Mouse (Mus musculus) heart, embryonic 11.5 days (tissue): ENCODE results near the gene Morn4. TPM values are rescaled to one million over a fixed set of nuclear protein-coding genes. Genes with fewer than 3 reads are reported as not detected.

Source experiments
- ATAC-seq: fragments of 200-750 bp; cut with Nextera tagmentation; replicated peaks from 2 replicates; pipeline ENCODE4 v1.8.0; 2017; ENCODE audit warnings: moderate library complexity; ENCODE audit not compliant: insufficient number of reproducible peaks, low FRiP score, low TSS enrichment
- H3K27ac ChIP-seq: fragments of 300-500 bp; sonication (generic); 2 replicates; pipeline ENCODE4 v1.5.1; 2014; ENCODE audit warnings: mild to moderate bottlenecking, low read depth, low read length
- H3K27me3 ChIP-seq: fragments of 300-500 bp; sonication (generic); 2 replicates; pipeline ENCODE4 v1.6.1; 2014; ENCODE audit warnings: mild to moderate bottlenecking, low read length, mixed read lengths; ENCODE audit not compliant: control insufficient read depth, insufficient read depth
- H3K36me3 ChIP-seq: fragments of 300-500 bp; sonication (generic); 2 replicates; pipeline ENCODE4 v1.6.1; 2014; ENCODE audit warnings: mild to moderate bottlenecking, low read length, moderate library complexity, mixed read lengths; ENCODE audit not compliant: control insufficient read depth, insufficient read depth
- H3K4me1 ChIP-seq: fragments of 300-500 bp; sonication (generic); 2 replicates; pipeline ENCODE4 v1.6.1; 2014; ENCODE audit warnings: low read length; ENCODE audit not compliant: control insufficient read depth, insufficient read depth
- H3K4me2 ChIP-seq: fragments of 300-500 bp; sonication (generic); 2 replicates; pipeline ENCODE4 v1.6.1; 2014; ENCODE audit warnings: mild to moderate bottlenecking, moderate library complexity
- H3K4me3 ChIP-seq: fragments of 300-500 bp; sonication (generic); 2 replicates; pipeline ENCODE4 v1.5.1; 2014; ENCODE audit warnings: low read depth, low read length
- H3K9ac ChIP-seq: fragments of 300-500 bp; sonication (generic); 2 replicates; pipeline ENCODE4 v1.6.1; 2014; ENCODE audit warnings: mild to moderate bottlenecking, low read depth, low read length, moderate library complexity
- H3K9me3 ChIP-seq: fragments of 300-500 bp; sonication (generic); replicated peaks from 2 replicates; pipeline ENCODE4 v1.6.1; 2016; ENCODE audit warnings: low read length; ENCODE audit not compliant: control insufficient read depth
- WGBS: fragments of 180-500 bp; shearing (Covaris S2); extraction: QIAGEN DNeasy Blood & Tissue Kit; methylation state at CpG from one replicate; pipeline ENCODE4 v1.1.7; 2014; ENCODE audit not compliant: insufficient replicate concordance; 5-methylcytosine and 5-hydroxymethylcytosine counted together
- polyA plus RNA-seq: library from polyadenylated mRNA; unstranded; fragments of >200 nt; fragmentation: Nextera tagmentation; extraction: Ambion mirVana; gene quantifications from 2 replicates; pipeline ENCODE4 v1.2.1, GENCODE M21; 2014

Morn4 gene
- 17.7 and 18.7 TPM in 2 replicates for polyA plus RNA-seq

DNA sequence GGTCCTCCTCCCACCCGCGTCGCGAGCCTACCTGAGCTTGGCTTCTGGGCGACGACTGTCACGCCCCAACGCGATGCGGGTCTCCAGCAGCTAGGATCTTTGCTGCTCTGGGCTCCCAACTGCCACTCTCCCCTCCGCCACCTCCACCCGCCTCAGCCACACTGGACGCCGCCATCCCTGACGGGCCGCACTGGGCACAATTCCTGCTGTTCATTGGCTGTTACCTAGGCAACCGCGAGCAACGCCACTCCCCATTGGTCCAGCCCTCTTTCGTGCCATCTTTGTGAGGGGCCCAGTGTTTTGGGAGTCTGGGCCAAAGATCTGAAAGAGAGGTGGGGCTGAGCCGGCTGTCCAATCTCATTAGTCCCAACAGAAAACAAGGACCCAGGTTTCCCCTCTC, at the start of gene Morn4:
Gene Morn4 (minus strand): TSS at position 192 of the 400 bp plus-strand sequence.
- H3K4me2 ChIP-seq: peak within 1 kb of the TSS; percentile 90

DNA sequence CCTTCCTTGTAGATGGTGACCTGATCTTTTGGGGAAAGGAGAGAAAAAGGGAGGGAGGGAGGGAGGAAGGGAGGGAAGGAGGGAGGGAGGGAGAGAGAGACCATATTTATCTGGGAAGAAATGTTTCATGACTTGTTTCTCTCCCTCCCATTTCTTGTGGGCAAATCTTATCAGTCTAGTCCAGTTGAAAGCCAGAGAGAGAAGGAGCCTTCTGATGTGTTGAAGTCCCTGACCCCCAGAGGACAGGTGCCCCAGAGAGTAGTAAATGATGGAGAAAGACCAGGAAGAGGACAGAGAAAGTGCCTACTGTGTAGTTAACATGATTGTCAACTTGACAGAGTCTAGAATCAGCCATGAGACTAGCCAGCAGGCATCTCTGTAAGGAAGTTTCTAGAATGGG, 48.9 kb upstream of the Morn4 start:
- Histone ChIP-seq H3K4me3 (no peak overlapping the region), H3K4me1 (no peaks in the 10 kb centered on the region), H3K27me3 (no peaks in the 10 kb centered on the region), H3K9me3 (no peaks in the 10 kb centered on the region), H3K27ac (no peak overlapping the region), H3K9ac (no peak overlapping the region), H3K36me3 (no peaks in the 10 kb centered on the region), H3K4me2 (no peak overlapping the region)
- no peak for ATAC-seq

More for the DNA sequence above, at the start of gene Morn4:
- under 1% methylated on average over 21 of the region's 21 CpGs for WGBS
- H3K27ac ChIP-seq: no peak within 1 kb of the TSS
- no peaks in the 10 kb centered on the region for H3K9me3 ChIP-seq
- no peaks in the 10 kb centered on the region for H3K27me3 ChIP-seq
- no peaks in the 10 kb centered on the region for H3K36me3 ChIP-seq
- H3K4me1 ChIP-seq: peaks cover 9% of the 10 kb centered on the region; the same call in 1 of the 2 replicates
- peak within 1 kb of the TSS; percentile 77 for H3K9ac ChIP-seq
- ATAC-seq: peak; percentile 62
- H3K4me3 ChIP-seq: peak within 1 kb of the TSS; percentile 75

DNA sequence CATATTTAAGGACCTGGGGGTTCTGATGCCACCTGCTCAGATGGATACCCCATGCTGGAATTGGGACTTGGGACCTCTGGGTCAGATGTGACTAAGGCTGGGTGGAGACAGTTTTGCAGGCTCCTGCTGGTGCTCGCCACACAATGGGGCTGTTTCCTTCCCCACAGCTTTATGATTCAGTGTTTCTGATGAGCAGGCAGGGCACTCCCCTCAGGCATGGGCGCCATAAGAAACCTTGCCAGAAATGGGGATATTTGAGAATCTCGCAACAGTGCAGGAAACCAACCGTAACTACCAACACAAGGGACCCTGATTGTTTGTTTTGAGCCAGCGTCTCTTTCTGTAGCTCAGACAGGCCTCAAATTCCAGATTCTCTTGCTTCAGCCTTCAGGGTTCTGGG, 44.9 kb upstream of the Morn4 start:
- H3K4me2 ChIP-seq: no peak overlapping the region
- no peak for ATAC-seq
- H3K4me1 ChIP-seq: peaks cover 21% of the 10 kb centered on the region
- 68% methylated on average over 5 of the region's 5 CpGs for WGBS
- H3K9me3 ChIP-seq: no peaks in the 10 kb centered on the region
- no peak overlapping the region for H3K9ac ChIP-seq
- H3K36me3 ChIP-seq: no peaks in the 10 kb centered on the region
- H3K4me3 ChIP-seq: no peak overlapping the region
- no peak overlapping the region for H3K27ac ChIP-seq
- H3K27me3 ChIP-seq: no peaks in the 10 kb centered on the region

DNA sequence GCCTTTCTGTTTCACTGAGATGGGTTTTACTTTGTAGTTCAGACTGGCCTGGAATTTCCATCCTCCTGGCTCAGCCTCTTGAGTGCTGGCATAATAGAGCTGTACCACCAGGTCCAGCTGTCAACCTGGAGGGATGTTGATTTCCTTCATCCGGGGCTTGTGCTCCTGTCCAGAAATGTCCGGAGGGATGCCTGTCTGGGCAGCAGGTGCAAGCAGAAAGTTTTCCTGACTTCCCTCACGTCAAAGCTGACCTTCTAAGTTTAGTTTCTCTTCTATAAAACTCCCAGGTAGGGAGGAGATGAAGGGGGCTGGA, 44.1 kb upstream of the Morn4 start:
- Histone ChIP-seq H3K9me3 (no peaks in the 10 kb centered on the region), H3K4me1 (peaks cover 27% of the 10 kb centered on the region), H3K27me3 (no peaks in the 10 kb centered on the region), H3K9ac (no peak overlapping the region), H3K4me3 (no peak overlapping the region), H3K36me3 (no peaks in the 10 kb centered on the region), H3K27ac (no peak overlapping the region), H3K4me2 (no peak overlapping the region)
- no peak for ATAC-seq
- 67% methylated on average over 3 of the region's 3 CpGs for WGBS

DNA sequence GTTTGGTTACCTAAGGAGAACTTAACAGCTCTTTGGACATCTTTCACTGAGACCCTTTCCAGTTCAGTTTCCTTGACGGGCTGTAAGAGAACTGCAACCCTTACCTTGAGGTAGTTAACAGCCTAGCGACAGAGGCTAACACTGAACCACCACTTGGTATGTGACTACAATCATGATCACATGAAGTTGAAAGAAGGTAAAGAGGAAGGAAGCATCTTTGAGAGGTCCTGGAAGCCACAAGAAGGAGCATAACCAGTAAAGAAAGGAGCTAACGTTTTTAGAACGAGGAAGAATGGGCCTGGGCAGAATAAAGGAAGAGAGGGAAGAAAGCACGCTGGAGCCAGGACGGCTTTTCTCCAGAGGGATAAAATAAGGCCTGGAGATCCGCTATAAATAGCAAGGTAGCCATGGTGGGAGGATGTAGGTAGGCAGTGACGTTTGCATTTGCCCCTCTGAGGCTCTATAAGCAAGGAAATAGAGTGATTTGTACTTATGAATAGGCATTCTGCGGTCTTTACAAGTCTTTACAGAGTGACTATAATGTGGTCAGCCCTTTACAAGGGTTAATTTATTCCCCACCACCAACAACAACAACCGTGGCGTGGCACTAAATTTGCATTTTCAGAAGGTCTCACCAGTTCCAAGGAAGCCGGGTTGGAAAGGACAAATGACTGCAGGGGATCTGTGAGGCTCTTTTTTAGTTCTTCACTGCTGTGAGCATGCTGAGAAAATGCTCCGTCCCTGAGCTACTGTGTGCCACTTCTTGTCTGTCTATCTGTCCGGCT, 43.5 kb upstream of the Morn4 start:
- H3K4me2 ChIP-seq: peak overlapping the region; percentile 98
- no peaks in the 10 kb centered on the region for H3K9me3 ChIP-seq
- no peak for ATAC-seq
- H3K36me3 ChIP-seq: no peaks in the 10 kb centered on the region
- H3K4me1 ChIP-seq: peaks cover 27% of the 10 kb centered on the region
- WGBS: 34% methylated on average over 14 of the region's 14 CpGs
- peak overlapping the region; percentile 70 for H3K27ac ChIP-seq
- peak overlapping the region; percentile 76 for H3K4me3 ChIP-seq
- no peaks in the 10 kb centered on the region for H3K27me3 ChIP-seq
- H3K9ac ChIP-seq: peak overlapping the region; percentile 47

DNA sequence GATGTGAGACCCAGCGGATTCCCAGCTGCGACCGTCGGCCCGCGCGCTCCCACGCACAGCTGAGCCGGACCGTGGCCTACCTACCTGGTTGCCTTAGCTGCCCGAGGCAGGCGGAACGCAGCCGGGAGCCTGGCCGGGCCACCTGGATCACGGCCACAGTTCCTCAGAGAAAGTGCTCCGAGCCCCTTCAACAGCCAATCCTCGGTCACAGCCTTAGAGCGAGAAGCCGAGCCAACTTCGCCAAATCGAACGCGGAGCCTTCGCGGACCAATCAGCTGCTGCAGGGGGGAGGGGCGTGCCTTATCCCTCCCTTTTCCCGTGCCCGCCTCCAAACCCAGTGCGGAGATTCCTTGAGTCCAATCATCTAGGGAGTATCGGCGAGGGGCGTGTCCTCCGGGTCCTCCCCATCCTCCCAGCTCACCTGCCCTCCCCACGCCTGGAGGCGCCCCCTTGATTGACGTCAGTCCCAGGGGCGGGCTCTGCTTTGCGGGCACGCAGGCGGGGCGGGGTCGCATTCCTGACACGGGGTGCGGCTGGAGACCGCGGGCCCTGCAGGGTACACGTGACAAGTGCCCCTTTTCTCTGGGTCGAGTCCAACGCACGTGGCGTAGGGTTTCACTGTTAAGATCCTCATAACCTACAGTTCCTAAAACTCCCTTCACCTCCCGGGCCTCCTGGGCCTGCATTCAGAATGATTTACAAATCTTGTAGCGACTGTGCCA, 42.8 kb upstream of the Morn4 start, which contains the start of gene Avpi1:
Gene Avpi1 (minus strand): TSS at position 273 of the 722 bp plus-strand sequence.
- 0% methylated on average over 53 of the region's 54 CpGs for WGBS
- Histone ChIP-seq H3K4me1 (peaks cover 27% of the 10 kb centered on the region), H3K27ac (peak within 1 kb of the TSS; percentile 89), H3K4me3 (peak within 1 kb of the TSS; percentile 76), H3K27me3 (no peaks in the 10 kb centered on the region), H3K36me3 (no peaks in the 10 kb centered on the region), H3K4me2 (peak within 1 kb of the TSS; percentile 98), H3K9ac (peak within 1 kb of the TSS; percentile 89), H3K9me3 (no peaks in the 10 kb centered on the region)
- ATAC-seq: peak; percentile 97

DNA sequence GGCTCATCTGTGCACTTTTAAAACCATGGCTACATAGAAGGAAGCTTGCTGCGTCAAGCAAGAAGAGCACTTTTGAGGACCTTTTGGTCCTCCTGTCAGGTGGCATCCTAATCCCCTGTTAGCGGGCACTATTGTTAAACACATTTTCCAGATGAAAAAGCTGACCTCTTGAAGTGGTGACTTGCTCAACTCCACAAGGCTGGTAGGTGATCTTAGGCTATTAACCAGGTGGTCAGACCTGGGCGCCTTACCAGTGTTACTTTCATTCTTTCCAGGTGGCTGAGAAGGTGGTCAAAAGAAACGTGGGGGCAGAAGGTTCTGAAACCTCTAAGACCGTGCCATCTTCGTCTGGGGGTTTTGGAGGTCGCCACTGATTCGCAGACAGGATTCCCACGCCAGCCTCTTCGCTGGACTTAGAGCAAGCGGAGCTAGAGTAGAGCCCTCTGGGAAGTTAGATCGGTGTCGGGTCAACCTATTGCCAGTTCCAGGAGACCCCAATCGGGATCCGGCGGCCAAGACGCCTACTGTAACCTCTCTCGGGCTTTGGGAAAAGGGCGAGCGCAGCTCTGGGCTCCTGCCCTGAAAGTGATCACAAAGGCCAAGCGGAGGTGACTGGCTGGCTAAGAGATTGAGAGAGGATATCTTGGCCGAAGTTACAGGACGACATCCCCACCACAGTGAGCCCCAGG, 42.0 kb upstream of the Morn4 start:
- H3K9ac ChIP-seq: peak overlapping the region; percentile 89
- H3K27me3 ChIP-seq: no peaks in the 10 kb centered on the region
- H3K4me1 ChIP-seq: peaks cover 27% of the 10 kb centered on the region
- no peaks in the 10 kb centered on the region; the same call in 1 of the 2 replicates for H3K36me3 ChIP-seq
- WGBS: 4% methylated on average over 23 of the region's 23 CpGs
- peak overlapping the region; percentile 76 for H3K4me3 ChIP-seq
- H3K27ac ChIP-seq: peak overlapping the region; percentile 89
- no peak for ATAC-seq
- no peaks in the 10 kb centered on the region for H3K9me3 ChIP-seq
- peak overlapping the region; percentile 98 for H3K4me2 ChIP-seq

DNA sequence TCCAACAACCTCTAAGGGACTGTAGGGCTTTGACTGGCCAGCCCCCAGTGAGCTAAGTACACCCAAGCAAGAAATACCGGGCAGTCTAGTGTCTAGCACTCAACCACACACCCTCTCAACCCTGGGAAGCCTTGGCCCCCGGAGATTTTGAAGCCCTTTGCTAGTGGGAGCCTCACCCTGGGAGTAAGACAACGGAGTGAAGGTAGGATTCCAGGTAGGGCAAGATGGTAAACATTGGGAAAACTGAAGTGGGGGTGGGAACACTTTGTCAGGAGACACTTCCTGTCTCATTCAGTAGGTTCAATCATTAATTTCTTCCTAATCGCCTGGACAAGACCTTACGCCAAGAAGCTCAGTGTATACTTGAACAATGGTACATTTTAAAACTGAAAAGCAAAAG, 40.9 kb upstream of the Morn4 start:
- Histone ChIP-seq H3K9ac (no peak overlapping the region), H3K4me3 (no peak overlapping the region), H3K9me3 (no peaks in the 10 kb centered on the region), H3K4me1 (peaks cover 27% of the 10 kb centered on the region), H3K4me2 (no peak overlapping the region), H3K27me3 (no peaks in the 10 kb centered on the region), H3K36me3 (peaks cover 6% of the 10 kb centered on the region; the same call in 1 of the 2 replicates), H3K27ac (no peak overlapping the region)
- 84% methylated on average over 5 of the region's 5 CpGs for WGBS
- ATAC-seq: no peak
